Mouse (Mus musculus) thymus, postnatal 14 days (tissue): ENCODE data around the gene Ttll6.

ENCODE experiments used
- DNase-seq: peaks from one replicate; pipeline ENCODE4 v3.0.0; 2021

Ttll6 gene

GRCm38 (mm10) chr11:96199181-96200086, 65.8 kb downstream of the Ttll6 start:
- no peak for DNase-seq

GRCm38 (mm10) chr11:96200183-96200655, 66.6 kb downstream of the Ttll6 start:
- no peak for DNase-seq

- no peak for DNase-seq
Measured at GRCm38 (mm10) chr11:96201741-96202140, 68.2 kb downstream of the Ttll6 start.

- no peak for DNase-seq
Measured at GRCm38 (mm10) chr11:96202401-96203081, 69.0 kb downstream of the Ttll6 start.

GRCm38 (mm10) chr11:96203182-96203788, 69.7 kb downstream of the Ttll6 start:
- DNase-seq = no peak

- DNase-seq = no peak
Measured at GRCm38 (mm10) chr11:96203789-96204186, 70.2 kb downstream of the Ttll6 start.

GRCm38 (mm10) chr11:96204351-96204750, 70.8 kb downstream of the Ttll6 start:
- DNase-seq = no peak

- no peak for DNase-seq
Measured at GRCm38 (mm10) chr11:96205426-96206131, 72.0 kb downstream of the Ttll6 start.
